Mouse (Mus musculus) embryo, embryonic 9.5 days (tissue): ENCODE results near the gene Gm17334.

Source experiments
- DNase-seq: peaks from one replicate; pipeline ENCODE4 v3.0.0-alpha.2; 2017; ENCODE audit errors: extremely low spot score

The Gm17334 gene

DNA sequence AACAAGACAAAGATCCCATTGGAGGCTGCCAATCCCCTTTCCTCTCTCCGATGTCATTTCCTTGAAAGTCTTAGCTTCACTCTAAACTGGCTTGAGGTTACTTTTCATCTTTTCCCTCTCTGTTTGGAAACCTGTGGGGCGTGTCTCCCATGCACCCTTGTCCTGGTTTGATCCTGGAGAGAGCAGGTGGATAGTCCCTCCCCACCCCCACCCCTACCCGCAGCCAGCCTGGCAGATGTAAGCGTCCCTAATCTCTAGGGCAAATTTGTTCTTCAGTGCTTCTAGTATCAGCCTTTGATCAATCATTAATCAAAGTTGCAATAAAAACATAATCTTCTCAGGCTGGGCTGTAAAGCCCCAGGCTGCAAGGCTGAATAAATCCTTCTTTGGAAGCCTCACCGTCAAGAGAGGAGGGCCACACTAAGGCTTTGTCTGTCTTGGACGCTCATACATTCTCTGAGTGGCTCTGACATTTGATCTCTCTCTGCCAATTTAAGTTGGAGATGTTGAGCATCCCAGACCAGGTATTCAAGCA is 24.5 kb upstream of the Gm17334 start:
- no peak for DNase-seq

DNA sequence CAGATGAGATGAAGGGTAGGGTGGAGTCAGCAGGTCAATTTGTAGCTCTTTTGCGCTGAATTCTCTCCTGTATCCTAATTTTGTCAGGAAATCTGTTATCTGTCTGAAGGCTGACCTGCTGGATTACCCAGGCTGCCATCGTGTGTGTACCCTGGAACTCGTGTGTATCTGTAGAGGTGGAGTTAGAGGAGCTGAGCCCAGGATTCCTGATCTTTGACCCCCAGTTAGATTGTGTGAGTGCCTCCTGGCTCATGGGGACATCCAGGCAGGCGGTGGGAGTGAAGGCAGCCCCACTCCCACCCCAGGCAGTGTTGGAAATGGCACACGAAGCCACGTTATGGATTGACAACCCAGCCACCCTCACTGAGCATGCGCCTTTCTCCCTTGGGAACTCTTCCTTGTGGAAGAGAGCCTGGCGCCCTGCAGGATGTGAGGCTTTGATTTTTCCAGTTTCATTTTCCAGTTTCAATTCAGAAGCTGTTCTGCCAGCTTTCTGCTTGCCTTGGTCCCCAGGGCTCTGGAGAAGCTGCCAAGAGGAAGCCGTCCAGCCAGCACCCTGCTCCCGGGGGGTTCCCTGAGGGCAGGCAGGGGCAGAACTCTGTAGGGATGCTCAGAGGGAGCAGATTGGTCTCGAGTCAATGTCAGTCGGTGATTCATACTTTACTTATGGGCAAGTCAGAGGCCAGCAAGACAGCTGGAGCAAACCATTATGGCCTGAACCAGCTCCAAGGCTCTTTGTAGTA is 23.6 kb upstream of the Gm17334 start:
- DNase-seq: no peak

DNA sequence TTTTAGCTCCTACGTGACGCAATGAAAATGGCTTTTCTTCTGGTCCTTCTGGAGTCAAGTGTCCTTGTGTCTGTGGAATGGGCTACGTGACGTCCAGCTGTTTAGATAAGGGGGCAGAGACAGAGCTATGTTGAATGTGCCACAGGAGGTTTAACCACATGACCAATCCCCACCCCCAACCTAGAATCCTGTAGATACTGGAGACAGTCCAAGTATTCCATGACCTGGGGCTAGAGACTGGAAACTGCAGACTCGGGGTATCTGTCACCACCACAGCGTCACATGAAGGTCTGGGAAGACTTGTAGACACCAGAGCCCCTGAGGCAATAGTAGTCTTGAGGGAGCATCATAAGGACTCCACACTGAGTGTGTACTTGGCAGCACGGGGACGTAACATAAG is 22.8 kb upstream of the Gm17334 start:
- DNase-seq: no peak

DNA sequence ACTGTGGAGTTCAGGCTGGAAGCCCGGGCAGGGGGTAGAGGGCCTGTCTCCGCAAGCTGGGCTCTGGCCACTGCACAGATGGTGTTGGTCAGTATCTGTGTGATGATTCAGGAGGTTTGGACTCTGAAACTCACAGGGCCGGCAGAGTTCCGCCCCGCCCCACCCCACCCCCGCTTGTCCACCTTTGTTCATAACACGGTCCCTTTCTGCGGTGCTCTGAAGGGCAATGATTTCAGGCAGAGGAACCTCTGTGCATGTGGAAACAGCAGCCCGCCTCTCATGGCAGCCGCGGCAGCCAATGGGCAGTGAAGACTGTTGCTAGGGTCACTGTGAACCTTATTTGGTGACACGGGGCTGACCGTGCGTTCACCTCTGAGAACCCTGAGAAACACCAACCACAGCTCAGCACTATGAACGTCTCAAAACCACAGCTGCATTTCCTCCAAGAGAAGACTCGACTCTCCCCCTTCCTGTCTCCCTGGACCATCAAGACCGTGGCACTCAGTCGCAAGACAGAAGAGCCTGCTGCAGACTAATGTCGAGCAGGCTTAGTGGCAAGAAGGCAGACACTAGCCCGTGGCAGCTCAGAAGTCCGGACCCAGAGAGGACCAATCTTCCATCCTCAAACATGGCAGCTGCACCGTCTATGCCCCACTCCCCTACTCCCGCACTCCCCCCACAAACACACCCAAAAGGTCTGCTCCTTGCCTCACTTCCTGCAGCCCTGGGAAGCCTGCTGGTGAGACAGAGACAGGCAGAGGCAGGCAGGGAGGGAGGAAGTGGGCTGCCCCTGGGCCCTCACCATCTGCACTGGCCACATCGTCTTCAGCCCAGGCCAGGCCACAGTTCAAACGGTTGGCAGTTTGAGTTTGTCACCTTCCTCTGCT is 21.9 kb upstream of the Gm17334 start:
- peak; percentile 30 for DNase-seq

DNA sequence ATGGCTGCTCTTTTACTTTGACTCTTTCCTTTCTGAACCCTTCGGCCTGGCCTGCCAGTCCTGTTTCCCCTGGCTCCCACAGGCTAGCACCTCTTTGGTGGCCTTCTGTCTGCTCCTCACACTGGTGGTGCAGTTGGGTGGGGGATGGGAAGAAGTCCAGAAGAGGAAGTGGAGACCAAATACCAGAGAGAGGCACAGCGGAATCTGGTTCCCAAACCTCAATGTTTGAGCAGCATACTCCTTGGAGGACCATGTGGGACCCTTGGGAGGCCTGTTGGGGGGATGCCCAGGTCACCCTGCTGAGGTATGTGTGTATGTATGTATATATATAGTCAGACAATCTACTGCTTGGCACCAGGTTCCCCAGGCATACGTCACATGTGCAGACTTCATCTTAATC is 21.0 kb upstream of the Gm17334 start:
- DNase-seq: no peak

DNA sequence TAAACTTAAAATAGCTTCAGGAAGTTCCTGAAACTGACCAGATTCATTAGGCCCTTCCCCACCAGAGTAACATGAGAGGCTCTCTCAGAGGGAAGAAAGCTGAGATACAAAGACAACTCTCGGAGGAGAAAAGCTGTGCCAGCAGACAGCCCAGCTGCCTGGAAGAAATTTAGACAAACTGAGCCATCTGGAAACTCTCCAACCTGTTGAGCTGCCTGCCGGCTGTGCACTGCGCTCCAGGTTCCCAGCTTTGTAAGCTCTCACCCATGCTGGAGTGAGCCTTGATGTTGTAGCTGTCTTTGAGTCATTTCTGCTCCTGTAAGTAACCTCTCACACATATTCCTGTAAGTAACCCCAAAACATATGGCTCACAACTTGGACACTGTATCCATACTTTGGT is 20.0 kb upstream of the Gm17334 start:
- no peak for DNase-seq

DNA sequence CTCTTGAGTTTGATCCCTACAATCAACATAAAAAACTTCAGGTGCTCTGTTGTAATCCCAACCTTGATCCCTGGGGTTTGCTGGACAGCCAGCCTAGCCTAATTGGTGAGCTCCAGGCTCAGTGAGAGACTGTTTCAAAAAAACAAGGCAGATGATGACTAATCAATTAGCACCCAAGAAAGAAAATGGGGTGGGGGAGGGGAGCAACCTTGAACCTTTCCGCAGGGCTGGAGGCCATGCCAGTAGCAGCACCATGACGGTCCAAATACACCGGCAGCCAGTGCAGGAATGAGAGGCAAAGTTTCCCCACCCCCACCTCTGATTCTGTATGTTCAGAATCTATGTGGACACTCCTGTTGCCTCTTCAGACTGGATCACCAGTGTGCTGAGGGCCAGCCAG is 16.3 kb upstream of the Gm17334 start:
- no peak for DNase-seq

DNA sequence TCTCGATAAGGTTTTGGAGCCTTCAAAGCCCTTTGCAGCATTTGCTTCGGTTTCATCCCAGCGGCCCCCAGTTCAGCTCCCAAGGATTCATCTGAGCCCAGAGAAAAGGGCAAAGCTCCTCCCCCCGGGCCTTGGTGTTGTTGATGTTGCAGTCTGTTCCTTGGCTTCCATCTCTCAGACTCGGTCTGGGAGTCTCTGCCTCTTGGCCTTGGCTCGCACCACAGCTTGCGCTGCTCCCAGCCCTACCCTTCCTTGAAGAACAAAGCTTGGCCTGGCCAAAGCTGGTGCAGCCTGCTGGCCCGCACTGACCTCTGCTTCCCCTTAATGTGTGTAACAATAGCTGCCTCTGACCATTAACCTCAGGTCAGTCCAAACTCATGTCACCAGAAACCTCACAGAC is 15.2 kb upstream of the Gm17334 start:
- no peak for DNase-seq

DNA sequence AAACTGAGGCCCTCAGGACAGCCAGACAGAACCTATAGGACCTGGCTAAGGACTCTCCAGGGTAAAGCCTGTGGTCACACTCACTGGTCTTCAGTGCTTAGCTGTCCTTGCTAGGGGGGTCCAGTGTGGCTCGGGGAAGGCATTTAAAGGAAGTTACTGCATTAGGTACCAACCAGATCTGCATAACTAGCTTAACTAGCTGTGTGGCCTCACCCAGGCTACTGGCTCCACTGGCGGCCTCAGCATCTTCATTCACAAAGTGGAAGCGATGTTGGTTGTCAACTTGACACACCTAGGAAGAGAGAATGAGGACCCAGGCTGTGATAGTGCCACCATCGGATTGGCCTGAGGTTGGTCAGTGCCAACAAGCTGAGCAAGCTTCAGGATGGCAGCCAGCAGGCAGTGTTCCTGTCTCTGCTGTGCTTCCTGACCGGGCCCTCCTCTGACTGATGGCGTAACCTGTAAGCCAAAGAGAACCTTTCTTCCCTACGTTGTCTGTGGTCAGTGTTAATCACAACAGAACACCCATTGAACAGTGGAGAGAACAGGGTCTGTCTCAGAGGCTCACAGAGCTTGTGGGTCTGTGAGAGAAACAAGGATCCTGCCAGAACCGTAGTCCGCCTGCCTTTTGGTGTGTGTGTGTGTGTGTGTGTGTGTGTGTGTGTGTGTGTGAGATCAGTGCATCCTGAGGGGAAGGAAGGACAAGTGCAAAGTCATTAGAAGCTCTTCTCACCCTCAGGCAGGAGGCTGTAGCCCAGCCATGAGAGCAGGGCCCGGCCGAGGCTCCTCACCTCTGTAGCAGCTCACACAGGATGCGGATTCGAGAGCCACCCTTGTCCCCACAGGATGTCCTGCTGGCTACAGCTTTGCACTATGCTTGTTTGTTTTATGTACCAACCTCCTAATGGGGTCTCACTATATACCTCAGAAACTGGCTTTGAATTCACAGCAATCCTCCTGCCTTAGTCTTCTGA is 13.4 kb upstream of the Gm17334 start:
- no peak for DNase-seq

DNA sequence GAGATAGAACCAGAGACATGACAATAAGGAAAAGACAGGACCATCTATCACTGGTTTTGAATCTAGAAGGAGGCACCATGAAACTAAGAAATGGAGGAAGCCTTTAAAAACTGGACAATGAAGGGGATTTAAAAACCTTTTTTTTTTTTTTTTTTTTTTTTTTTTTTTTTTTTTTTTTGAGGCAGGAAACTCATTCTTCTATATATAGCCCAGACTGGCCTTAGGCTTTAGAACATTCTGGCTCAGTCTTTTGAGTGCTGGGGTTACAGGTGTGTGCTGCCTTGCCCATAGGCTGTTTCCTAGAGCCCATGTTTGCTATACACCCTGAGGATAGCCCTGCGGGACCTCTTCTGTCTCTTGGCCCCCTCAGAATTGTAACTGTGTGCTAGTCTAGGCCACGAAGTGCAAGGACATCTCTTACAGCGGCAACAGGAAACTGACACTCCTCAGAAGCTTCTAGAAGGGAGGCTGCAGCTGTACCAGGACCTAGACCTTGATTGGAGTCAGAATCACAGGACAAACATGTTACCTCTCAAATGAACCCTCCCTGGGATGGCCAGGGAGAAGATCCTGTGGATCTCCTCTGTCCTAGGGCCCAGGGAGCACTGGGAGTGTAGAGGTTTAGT is 12.4 kb upstream of the Gm17334 start:
- DNase-seq: no peak

DNA sequence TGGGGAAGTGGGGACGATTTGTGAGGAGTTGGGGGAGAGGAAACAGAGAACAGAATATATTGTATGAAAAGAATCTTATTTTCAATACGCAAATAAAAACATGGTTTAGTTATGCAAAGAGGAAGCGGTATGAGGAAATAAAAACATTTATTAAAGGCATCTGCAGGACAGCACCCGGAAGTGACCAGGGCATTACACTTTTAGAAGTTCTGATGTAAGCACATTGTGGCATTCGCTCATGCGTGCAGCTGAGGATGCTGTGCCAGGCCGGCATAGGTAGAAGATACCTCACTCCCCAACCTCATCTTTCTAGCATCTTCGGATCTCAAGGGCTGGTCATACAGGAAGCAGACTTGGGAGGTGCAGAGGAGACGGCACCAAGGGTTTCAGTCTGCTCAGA is 10.3 kb upstream of the Gm17334 start:
- no peak for DNase-seq

DNA sequence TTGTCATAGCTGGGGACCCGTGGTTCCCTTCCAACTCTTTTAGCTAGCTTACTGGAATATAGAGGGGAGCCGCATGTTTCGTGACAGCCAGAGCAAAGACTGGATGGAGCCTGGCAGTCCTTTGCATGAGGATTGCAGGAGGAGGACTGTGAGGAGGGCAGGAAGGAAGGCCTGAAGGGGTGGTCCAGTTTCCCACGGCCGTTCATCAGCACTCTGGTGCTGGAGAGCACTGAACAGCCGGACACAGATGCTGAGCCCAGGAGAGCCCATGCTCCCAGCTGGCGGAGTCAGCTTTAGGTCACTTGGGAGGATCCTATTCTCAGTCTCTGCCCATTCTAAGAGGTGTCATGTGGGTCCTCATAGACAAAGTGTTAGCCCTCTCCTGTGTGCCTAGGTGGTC is 9.0 kb upstream of the Gm17334 start:
- DNase-seq: no peak

DNA sequence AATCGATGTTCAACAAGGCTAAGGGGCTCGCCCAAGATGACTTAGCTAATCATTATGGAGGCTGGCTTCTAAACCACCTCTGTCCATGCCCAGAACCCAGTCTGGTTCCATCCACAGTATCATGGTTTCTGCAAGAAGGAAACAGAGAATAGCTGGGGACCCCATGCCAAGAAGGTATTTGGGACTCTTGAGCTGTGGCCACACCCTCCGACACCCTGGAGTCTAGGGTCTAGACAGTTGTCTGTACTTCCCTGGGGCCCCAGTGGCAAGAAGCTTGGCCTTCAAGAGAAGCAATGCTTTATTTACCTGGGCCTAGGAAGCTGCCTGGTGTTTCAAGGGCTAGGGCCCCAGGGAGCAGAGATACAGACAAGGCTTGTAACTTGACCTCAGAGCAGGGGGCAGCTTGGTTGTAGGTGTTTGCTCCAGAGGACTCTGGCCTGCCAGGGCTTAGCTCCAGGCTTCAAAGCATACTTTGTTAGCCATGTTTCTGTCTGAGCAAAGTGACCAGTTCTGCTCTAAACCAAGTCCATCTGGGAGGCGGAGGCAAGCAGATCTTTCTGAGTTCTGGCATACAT is 8.3 kb upstream of the Gm17334 start:
- DNase-seq: no peak

DNA sequence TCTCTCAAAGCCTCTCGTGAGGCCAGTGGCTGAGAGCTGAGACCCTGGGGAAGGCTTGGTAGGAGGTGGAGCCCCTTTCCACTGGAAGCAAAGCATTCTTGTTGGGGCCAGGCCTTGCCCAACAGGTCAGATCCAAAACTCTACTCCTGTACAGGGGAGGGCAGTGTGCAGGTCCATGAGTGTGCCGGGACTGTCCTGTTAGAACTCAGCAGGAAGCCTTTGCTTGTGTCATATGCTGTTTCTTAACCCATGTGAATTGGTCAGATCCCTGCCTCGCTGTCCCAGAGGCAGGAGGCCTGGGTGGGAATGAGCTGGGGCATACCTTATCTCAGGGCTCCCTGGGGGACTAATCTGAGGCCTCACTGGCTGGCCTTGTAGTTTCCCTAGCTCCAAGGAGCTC is 7.3 kb upstream of the Gm17334 start:
- no peak for DNase-seq

DNA sequence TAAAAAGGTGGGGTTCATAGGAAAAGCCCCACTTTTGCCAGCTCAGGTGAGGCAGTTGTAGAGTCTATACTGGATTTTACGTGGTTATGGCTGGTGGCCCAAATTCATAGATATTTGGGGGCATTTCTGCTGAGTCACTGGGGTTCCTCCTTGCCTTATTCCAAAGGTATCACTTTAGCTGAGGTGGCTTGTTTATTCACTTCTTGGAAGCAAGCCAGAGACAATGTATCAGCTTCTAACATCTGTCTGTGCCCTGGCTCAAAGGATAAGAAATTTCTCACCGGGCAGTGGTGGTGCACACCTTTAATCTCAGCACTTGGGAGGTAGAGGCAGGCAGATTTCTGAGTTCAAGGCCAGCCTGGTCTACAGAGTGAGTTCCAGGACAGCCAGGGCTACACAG is 6.8 kb upstream of the Gm17334 start:
- no peak for DNase-seq

DNA sequence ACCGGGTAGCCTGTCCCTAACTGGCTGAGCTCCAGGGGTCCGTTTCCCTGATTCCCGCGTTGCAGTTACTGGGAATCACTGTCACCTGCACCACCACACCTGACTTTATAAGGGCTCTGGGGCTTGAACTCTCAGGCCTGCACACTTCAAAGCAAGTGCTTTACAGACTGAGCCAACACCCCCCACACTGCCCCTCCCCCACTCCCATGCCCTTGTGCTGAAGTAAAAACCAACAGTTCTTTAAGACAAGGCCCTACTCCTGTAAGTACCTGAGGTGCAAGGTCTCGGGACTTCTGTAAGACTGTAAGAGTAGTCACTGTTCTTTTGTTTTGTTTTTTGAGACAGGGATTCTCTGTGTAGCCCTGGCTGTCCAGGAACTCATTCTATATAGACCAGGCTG is 5.5 kb upstream of the Gm17334 start:
- no peak for DNase-seq

DNA sequence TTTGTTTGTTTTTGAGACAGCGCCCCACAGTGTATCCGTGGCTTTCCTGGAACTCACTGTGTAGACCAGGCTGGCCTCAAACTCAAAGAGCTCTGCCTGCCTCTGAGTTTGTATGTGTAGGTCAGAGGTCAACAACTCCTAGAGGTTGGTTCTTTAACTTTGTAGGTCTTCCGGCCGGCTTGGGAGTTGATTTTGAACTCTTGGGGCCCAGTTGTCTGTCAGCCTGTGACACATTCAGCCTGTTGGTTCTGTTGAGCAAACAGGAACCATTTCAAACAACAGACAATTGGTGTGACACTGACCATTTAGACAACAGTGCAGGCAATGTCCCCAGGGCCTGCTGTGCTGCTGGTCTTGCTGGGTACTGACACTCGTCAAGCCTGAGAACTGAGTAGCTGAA is 4.7 kb upstream of the Gm17334 start:
- DNase-seq: no peak

DNA sequence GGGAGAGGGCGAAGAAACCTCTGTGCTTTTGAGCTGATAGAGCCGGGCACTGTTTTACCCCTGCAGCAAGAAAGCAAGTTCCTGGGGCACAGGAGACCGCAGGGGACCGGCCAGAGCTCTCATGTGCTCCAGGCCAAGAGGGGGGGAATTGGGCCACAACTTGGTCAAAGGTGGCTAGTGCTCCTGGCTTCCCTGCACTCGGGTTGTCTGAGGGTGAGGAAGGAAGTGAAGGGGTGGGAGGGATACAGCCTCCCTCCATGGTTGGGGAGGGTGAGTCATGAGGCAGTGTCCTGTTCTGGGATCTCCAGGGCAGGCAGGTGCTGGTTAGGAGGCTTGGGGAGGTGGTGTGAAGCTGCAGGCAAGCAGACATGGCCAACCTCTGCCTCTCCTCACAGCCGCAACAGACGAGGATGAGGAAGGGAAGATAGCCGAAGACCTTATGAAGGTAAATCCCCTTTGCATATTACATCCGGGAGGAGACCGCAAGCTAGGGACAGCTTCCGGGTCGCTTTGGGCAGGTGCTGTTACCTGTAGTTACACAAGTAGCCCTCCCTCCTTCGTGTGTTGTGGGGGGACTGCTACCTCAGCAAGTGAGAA is 1.8 kb upstream of the Gm17334 start:
- DNase-seq: no peak

DNA sequence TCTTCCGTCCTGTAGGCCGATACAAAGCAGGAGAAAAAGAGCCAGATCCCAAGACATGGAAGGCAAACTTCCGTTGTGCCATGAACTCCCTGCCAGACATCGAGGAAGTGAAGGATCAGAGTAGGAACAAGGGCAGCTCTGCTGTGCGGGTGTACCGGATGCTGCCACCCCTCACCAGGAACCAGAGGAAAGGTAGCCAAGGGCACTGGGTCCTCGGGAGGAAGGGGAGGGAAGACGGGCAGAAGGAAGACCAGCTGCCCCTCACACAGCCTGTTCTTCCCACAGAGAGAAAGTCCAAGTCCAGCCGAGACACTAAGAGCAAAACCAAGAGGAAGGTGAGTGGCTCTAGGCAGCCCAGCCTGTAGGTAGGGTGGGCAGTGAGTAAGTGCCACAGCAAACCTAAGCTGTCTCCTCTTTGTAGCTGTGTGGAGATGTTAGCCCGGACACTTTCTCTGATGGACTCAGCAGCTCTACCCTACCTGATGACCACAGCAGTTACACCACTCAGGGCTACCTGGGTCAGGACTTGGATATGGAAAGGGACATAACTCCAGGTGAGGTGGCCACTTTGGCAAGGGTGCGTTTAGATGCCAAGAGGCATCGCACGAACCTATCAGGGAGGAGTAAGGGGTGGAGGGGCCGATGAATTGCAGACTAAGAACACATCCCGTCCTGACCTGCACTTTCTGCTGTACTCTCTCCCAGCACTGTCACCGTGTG is 814 bp upstream of the Gm17334 start:
- DNase-seq: no peak

DNA sequence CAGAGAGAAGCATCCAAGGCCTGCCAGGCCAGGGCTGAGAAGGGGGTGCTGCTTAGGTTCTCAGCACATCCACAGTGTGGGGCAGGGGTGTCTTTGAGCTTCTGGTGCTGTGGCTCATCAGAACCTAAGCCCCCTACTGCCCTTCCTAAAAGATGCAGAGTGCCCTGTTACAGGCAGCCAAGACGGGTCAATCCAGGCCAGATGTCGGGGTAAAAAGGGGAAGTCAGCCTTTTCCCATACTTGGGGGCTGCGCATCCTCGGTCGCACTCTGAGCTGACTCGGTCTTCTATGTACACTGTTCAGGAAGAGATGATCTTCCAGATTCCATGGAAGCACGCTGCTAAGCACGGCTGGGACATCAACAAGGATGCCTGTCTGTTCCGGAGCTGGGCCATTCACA is 451 bp downstream of the Gm17334 start:
- DNase-seq: no peak
